Mouse (Mus musculus) mature B cell (primary cell): ENCODE data around the gene Myom1.

Source experiments
- in situ Hi-C: fragments of 300-500 bp; cut with MboI; formaldehyde crosslinking; loops from 2 replicates; pipeline ENCODE4 v1.14.3; 2019

Gene Myom1

DNA sequence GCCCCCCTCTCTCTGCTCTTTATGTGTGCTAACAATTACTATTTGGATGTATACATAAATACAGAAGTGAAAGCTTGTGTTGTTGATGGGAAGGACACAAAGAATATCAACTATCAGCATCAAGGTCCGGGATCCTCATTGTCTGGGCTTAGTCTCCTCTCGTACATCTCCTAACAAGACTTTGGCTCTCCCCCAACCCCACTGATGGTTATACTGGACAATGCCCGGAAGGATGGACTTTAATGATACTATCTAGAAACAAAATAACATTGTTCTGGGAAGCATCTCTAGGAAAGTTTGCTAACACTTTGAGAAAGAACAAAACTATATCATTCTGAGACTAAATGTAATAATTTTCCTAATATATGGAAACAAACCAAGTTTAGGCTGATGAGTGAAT lies 96.2 kb downstream of the Myom1 start:
- in situ Hi-C loops = no loop called here

DNA sequence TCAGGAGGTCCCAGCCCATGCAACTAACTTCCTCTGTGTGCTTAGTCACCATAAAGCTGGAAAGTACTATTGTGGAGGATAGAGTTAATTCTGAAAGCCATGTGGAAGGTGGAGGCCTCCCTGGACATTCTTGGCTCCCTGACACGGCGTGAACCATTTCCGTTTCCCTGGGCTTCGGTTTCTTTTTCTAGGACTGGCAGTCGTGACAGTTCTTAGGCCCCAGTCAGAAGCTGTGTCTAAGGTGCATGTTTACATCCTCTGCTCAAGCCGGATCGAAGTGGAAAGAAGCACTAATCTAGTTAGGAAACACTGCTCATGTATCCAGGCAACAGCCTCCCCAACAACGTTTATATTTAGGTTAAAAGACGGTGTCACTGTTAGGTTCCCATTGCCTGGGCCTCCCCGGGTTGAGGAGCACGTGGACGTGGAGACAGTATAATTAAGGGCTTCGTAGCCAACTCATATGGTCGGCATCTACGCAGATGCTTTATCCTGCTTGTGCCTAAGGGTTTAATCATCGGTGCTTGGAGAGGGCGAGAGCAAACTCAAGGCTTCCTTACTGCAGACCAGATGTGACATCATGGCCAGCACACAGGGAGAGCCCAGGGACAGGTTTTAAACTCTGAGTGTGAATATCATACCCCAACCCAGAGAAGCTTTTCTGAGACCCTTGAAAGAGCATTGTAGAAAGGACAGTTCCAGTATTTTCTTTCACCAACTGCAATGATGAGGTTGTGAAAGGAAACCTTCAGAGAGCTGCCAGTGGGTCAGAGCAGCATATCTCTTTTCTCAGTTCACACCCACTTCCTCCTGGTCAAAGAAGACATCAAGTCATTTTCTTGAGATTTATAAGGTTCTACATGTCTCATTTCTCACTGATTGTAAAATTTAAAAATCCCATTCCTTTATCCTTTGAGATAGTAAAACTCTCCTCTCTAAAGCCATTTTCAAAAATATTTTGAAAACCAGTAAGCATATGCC lies 100.4 kb downstream of the Myom1 start:
- in situ Hi-C loops = no loop called here

DNA sequence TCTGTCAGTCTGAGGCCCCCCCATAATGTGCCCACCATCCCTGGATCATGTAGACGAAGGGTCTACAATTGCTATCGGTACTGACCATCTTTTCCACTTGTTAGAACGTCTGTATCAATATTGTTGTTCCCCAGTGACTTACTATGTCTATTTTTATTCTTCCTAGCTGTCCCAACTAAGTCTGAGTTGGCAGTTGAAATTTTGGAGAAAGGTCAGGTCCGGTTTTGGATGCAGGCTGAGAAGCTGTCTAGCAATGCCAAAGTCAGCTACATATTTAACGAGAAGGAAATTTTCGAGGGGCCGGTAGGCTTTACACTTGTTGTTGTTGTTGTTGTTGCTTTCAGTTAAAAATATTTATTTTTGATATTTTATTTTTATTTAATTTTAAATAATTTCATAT lies 102.9 kb downstream of the Myom1 start:
- in situ Hi-C loops = no loop called here

DNA sequence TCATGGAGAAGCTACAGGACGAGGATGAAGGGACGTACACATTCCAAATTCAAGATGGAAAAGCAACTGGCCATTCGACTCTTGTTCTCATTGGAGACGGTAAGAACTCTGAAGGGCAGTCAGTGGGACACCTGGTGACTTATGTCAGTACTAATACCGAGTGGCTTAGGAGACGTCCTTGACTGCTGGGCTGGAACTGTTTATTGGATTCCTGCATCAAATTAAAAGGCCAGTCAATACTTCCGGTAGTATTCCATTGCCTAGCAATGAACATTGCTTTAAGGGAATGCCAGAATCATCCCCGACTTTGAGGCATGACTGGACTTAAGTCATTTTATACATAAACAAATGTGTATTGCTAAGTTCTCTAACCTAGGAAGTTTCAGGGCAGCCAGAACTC lies 103.8 kb downstream of the Myom1 start:
- in situ Hi-C loops = no loop called here

DNA sequence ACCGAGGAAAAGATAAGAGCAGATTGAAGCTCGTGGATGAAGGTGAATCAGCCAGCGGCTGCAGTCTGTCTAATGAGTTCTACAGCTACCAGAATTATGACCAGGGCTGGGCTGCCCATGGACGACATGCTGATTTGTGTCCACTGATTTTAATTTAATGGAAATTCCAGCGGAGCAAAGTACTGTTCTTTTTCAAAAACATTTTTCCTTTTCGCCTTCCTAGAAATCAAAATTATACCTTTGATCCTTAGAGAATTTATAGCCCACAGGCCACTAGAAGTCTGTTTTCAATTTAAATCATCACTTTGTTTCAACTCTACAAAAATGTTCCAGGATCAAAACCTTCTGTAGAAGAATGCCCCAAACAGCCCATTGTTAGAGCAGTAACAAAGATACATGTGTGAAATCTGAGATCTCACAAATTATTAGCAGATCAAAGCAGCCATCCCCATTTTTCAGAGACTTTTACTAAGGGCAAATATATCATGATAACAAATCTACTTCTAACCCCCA lies 108.4 kb downstream of the Myom1 start:
- in situ Hi-C loops = no loop called here

DNA sequence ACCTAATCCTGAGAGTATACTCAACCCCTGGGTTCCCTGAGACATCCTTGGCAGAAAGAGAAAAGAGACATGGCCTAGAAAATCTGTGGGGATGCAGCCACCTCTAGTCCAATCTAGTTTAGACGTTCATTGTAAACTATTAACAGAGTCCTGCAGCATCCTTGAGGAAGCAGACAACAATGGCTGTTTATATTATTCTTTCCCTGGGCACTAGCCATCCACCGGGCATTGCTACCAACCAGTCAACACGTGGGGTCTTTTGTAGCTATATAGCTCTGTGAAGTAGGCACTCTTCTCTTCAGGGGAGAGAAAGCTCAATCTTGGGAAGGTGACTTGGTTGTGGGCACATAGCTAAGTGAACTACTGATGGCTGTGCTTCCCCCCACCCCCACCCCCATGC lies 110.3 kb downstream of the Myom1 start:
- in situ Hi-C loops = no loop called here

DNA sequence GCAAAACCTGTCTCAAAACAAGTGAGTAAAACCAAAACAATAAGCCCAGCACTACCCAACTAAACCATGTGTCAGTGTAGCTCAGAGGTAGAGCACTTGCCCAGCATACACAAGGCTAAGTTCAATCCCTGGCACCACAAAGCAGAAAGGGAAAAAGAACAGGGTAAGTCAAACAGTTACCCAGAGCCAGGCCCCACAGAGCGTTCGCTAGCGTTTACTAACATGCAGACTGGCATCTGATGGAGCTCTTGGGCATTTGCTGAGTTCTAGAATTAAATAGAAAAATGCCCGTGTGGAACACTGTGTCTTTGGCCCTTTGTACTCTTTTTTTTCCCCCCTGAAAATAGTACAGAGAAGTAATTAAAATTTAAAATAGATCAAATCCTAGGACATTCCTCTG lies 111.8 kb downstream of the Myom1 start:
- in situ Hi-C loops = no loop called here

DNA sequence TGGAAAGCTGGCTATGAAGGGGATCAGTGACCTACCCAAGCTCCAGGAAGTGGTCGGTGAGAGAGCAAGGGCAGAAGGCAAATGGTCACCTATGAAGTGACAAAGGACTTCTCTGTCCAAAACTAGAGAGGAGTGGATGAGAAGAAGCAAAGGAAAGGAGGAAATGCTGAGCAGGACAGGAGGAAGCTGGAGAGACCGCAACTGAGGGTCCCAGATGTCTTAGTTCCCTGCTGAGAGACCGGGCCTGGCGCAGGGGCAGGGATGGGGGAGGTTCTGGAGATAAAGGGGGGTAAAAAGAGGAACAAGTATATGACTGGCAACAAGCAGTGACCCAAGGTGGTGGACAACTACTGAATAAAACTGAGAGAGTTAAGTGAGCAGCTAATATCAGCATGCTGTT lies 115.5 kb downstream of the Myom1 start:
- in situ Hi-C loops = no loop called here

DNA sequence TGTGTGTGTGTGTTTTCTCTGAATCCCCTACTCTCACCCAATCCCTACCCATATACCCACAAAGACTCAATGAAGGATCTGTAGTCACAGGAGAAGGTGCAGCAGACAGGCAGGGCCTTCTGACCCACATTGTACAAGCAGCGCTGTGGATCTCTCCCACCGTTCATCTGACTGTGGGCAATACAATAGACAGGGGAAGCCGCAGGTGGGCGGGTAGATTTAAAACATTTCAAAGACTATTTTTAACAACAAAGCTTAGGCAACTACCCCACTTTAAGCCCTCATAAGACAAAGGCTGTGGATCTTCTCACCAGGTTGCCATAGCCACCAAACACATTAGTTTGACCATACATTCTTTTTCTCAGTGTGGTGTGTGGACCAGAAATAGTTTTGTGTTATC lies 116.2 kb downstream of the Myom1 start:
- in situ Hi-C loops = no loop called here

DNA sequence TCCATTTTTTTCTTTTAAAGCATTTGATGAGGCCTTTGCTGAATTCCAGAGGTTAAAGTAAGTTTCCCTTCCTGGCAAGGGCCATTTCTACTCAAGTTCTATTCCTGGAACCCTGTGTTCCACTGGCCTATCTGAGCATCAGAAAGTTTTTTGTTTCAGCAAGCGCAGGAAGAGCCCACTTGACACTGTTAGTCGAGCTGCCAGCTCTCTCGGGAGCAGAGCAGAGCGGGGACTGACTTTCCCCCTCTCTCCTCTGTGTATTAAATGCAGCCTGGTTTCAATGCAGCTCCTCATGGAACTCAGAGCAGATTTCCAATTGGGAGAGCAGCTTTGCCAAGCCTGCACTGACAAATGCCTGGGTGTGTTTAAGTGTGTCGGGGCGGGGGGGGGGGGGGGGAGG lies 118.2 kb downstream of the Myom1 start:
- in situ Hi-C loops = no loop called here

DNA sequence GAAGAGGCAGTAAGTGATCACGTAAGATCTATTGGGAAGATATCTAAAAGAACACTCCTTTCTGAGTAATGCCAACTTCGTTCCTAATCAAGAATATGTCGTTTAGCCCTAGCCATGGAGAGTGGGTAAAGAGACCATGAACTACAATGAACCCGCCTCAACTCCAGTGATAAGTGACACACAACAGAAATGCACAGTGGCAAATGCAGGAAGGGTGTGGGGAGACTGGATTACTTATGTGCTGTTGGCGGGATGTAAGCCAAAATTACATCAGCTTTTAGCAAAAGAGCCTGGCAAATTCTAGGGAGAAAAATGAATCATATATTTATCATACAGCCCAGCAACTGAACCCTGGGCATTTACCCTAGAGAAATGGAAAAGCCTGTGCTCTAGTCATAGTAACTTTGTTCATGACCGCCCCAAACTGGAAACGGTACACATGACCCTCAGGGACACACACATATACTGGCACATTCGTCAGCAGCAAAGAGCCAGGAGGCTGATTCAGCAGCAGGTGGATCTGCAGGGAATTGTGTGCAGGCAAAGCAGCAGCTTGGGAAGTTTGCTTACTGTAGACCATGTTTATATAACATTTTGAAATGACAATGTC lies 121.7 kb downstream of the Myom1 start:
- in situ Hi-C loops = no loop called here

DNA sequence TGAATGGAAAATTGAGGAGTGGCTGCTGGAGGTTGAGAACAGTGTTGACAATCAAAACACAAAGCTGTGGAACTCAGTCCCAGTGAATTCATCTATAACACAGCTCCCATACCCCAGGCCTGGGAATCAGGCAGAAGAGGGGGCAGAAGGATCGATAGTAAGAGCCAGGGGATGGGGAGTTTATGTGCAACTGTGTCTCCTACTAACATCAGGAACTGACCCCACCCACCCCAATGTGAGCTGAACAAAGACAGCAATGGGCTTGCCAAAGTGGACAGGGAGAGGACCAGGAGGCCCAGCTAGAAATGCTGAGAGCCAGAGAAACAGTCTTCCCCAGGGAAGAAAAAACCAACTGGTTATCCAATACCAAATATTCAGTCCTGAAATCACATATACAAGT lies 122.2 kb downstream of the Myom1 start:
- in situ Hi-C loops = no loop called here

DNA sequence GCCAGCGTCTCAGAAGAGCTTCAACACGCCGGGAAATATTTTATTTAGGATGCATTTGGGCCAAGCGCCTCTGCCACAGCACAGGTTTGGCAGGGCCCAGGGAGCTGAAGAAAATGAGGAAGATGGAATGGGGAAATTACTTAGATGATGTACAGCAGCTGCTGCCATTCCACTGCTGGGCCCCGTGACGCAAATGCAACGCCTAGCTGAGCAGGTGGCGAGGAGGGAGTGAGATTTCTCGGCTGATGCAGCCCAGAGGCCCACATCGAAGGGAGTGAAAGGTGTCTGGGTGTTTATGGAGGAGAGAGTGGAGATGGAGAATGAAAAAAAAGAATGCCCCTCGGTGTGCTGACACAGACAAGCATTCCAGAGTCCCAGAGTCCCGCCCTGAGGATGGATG lies 123.1 kb downstream of the Myom1 start:
- in situ Hi-C loops = no loop called here

DNA sequence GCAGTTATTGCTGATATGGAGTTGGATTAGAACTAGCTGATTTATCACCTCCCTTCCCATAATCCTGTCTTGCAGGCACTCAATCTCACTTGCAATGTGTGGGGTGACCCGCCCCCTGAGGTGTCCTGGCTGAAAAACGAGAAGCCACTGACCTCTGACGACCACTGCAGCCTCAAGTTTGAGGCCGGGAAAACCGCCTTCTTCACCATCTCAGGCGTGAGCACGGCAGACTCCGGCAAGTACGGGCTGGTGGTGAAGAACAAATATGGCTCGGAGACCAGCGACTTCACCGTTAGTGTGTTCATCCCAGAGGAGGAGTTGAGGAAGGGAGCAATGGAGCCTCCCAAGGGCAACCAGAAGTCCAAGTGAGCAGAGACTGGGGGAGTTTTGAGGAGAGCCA lies 123.6 kb downstream of the Myom1 start:
- in situ Hi-C loops = no loop called here

DNA sequence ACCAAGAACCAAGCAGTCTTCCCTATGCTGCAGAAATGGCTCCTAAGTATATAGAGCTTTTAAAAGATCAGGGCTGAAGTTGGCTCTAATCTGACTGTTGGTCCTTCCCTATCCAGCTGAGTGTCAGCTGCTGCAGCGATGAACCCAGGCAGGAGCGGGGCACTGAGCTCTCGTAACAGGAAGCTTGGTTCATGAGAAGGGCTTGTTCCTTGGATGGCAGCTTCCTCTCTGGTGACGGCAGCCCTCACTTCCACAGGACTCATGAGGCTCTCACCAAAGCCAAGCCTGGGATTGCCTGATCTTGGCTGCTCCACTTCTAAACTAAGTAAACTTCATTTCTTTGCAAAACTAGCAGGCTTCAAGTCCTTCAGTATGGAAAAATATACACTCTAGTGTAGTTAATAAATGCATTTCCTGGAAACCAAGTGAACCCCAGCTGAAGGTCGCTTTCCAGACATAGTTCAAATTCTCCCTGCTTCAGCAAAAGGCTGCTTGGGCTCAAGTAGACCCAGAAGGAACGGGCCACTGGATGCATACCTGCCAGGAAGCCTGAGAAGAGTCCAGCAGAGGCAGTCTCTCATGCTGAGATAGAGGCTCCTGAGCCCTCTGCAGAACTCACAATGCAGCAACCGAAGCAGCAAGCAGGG lies 125.2 kb downstream of the Myom1 start:
- in situ Hi-C loops = no loop called here

DNA sequence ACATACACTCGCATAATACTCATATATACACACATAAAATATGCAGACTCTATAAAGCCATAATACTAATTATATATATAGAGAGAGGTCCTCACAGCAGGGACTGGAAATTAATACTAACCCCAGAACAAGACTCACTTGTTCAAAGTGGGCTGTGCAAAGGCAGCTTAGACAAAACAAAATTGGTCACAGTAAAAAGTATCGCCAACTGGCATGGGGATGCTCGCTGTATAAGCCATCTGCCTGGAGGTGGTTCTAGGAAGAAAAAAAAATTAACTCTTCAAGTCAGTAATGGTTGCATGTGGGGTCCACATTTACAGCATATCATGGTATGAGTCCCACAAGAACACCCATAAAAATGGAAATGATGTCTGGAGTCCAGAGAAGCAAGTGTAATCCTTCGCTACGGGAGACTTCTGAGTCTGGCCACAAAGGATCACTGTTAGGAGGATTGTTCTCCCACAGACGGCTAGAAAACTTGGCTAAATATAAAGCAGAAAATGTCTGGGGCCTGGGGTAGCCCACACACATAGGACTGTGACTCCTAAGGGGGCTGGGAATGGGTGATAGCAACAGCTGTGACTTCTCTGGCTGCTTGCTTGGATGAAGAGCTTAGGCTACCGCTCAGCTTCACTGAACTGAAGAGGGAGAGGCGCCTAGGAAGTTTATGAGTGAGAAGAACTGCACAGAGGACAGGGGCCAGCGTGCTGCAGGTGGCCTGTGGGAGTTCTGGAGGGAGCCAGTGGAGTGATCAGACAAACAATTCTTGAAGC lies 127.2 kb downstream of the Myom1 start:
- in situ Hi-C loops = no loop called here

DNA sequence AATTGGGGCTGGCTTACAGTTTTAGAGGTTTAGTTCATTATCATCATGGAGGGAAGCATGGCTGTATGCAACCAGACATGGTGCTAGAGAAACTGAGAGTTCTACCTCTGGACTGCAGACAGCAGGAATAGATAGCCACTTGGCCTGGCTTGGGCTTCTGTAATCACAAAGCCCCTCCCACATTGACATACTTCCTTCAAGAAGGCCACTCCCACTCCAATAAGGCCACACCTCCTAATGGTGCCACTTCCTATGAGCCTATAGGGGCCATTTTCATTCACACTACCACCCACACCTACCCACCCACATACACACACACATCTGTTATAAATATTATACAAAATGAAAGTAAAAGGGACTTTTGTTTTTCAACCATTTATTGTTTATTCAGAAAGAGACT lies 129.8 kb downstream of the Myom1 start:
- in situ Hi-C loops = no loop called here

DNA sequence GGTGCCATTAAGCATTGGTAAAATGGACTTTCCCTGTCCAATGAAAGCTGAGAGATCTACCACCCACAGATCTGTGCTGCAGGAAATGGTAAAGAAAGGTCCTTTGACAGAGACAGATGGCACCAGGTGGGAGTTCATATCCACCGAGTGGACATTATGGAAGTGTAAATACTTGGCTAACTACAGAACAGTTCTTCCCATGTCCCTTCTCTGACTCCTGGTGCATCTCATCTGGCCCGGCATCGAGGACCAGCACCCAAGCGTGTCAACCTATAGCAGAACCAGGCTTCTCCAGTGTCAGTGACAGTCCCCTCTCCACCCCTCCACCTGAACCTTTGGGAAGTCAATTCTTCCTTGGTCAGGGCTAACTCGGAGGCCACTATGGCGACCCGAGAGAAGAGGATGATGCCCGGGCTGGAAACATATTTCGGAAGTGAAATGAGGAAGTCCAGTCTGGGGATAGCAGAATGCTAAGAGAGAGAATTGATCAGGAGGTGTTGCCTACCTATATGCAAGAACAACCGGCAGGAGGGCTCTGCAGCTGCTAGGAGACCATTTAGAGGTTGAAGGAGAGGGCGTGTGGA lies 130.5 kb downstream of the Myom1 start:
- in situ Hi-C loops = no loop called here

DNA sequence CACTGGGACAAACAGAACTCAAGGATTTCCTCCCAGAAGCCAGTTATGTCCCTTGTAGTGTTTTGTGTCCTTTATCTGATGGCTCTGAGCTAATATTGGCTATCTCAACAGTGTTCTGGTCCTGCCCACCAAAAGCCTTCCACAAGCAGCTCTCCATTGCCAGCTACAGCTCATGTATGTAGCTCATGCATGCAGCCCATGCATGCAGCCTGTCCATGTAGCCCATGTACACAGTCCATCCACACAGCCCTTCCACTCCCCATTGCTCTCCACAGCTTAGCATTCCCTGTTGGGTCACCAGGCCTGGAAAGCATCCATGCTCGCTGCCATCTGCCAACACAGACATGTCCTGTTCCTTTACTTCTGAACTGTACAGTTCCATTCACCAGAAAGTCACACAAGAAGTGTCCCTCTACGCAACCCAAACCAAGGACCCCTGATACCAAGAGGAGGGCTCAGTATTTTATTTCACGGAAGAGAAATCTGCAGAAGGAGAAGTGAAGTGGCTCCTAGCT lies 132.1 kb downstream of the Myom1 start:
- in situ Hi-C loops = no loop called here

DNA sequence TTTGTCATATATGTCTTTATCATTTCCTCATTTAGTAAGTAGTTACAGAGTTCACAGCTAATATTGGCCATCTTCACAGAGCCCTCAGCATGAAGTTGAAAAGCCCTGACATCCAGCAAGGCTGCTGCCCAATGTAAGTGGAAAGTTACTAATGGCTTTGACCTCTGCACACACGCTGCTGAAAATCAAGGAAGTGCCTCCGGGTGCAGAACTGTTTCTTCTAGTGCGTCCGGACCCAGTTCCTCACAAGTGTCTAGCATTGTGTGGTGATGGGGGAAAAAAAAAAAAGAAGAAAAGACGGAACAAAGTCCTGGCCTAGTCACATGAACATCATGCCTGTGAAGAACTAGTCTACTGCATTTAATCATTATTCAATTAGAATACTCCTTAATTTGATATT lies 132.7 kb downstream of the Myom1 start:
- in situ Hi-C loops = no loop called here

DNA sequence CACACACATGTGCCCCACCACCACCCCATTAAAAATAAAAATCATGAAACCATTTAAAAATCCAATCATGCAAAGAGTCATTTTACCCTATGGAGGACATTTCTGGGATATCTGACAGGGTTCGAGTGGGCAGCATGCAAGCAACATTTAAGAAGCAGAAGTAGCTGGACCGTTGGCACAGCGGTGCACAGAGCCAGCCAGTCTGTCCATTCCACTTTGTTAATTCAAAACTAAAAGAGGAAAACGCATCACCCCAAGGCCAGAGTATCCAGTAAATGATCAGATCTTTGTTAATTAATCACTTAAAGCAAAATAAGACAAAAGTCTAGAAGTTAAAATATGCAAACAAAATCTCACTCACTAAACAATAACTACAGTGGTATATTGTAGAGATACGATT lies 133.4 kb downstream of the Myom1 start:
- in situ Hi-C loops = no loop called here
